ENCODE assay signal across 20 mouse cellular contexts in genomic region chr2:181586124-181586523, GRCm38 (mm10).
"Had no signal": no experiment of that assay in that cellular context is flagged by ENCODE, and none has a peak within 500 bp of the region (broad histone marks: within the 10 kb centered on the region; RNA-seq: fewer than 3 reads in every experiment).

No protein-coding gene starts in this region.

- H3K27ac ChIP-seq: left cerebral cortex, adult 2 months; limb, embryonic 12.5 days; limb, embryonic 15.5 days; liver, embryonic 12.5 days; liver, embryonic 15.5 days; stomach, embryonic 15.5 days had no signal

- H3K27me3 ChIP-seq: limb, embryonic 12.5 days; limb, embryonic 15.5 days; liver, embryonic 12.5 days; liver, embryonic 15.5 days; stomach, embryonic 15.5 days had no signal

- ATAC-seq: liver, embryonic 12.5 days had no signal

- H3K9me3 ChIP-seq: limb, embryonic 12.5 days; limb, embryonic 15.5 days; liver, embryonic 12.5 days; liver, embryonic 15.5 days; stomach, embryonic 15.5 days had no signal

- DNase-seq: kidney, adult 18-20 months; kidney, adult 9 months; kidney, postnatal 36 days; layer of hippocampus, postnatal 36 days; lung, adult 2 months; lung, postnatal 14 days; lung, postnatal 4 days; midbrain, embryonic 14.5 days; right cerebral cortex, postnatal 14 days; spleen, adult 18-20 months; thymus, adult 2 months; thymus, postnatal 14 days; thymus, postnatal 4 days had no signal

- H3K4me3 ChIP-seq: left cerebral cortex, adult 2 months; limb, embryonic 12.5 days; limb, embryonic 15.5 days; liver, embryonic 12.5 days; liver, embryonic 15.5 days; stomach, embryonic 15.5 days had no signal

- H3K4me2 ChIP-seq: limb, embryonic 12.5 days; limb, embryonic 15.5 days; liver, embryonic 12.5 days; liver, embryonic 15.5 days; midbrain, embryonic 11.5 days; stomach, embryonic 15.5 days had no signal

- H3K9ac ChIP-seq: limb, embryonic 12.5 days; limb, embryonic 15.5 days; liver, embryonic 12.5 days; liver, embryonic 15.5 days; stomach, embryonic 15.5 days had no signal
